Mouse (Mus musculus): ENCODE measurements around the gene Axin2. TPM values are rescaled to one million over a fixed set of nuclear protein-coding genes. Genes with fewer than 3 reads are reported as not detected.

The Axin2 gene
- polyA plus RNA-seq, 1 experiment from 2014 or later: 0.47 TPM

DNA sequence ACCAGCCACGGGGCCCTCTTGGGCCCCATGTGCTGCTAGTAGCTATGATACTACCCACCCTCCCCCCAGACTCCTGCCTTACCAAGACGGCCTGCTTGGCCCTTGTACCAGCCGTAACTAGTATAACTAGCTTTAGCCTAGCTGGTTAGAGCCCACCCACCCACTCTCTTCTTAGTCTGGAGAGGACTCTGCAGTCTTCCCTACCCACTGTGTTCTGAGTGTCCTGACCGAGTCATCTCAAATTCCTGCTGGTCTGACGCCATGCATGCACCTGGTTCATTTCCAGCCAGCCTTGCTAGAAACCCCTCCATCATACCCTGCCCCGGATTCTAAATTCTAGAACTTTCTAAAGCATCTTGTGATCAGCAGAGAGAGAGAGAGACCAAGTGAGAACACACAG, 9.6 kb downstream of the Axin2 start:
- Histone ChIP-seq H3K27me3 (ENCODE audit: insufficient read depth, low read length) (no peaks in the 10 kb centered on the region), H3K9me3 (ENCODE audit: low read length) (no peaks in the 10 kb centered on the region), H3K27ac (ENCODE audit: low read depth) (no peak overlapping the region), H3K4me1 (ENCODE audit: insufficient read depth) (peaks cover 3% of the 10 kb centered on the region; the same call in 1 of the 2 replicates), H3K9ac (replicated peaks) (no peak overlapping the region), H3K4me2 (ENCODE audit: low read depth, low read length) (no peak overlapping the region), H3K36me3 (replicated peaks; ENCODE audit: insufficient read depth, low read length) (no peaks in the 10 kb centered on the region), H3K4me3 (ENCODE audit: low read depth, low read length) (no peak overlapping the region)
- TF ChIP-seq EP300 (IDR thresholded peaks at IDR 0.05; ENCODE audit: low read depth) (no peak), CTCF (IDR thresholded peaks at IDR 0.05; ENCODE audit: low read depth) (no peak)
- 80% methylated on average over 6 of the region's 6 CpGs for WGBS (ENCODE audit: insufficient replicate concordance)
- no peak for DNase-seq
- ATAC-seq: no peak

DNA sequence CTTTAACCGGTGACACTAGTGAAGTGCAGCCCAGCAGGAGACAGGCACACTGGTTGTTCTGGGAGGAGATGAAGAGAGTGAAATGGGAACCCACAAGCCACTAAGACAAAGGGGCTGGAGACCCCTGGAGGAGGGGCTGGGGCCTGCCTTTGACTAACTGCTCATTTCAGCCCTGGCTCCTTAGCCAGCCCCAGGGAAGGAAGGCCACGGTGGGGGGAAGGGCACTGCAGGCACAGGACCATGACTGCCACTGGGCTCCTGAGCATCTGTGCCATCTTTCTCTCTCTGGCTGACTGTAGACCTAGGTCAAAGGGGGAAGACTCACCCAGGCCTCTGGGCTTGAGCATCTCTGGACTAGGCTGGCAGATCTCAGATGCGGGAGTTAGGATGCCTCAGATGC, 10.5 kb downstream of the Axin2 start:
- DNase-seq: no peak
- H3K4me1 ChIP-seq (ENCODE audit: insufficient read depth): no peaks in the 10 kb centered on the region

DNA sequence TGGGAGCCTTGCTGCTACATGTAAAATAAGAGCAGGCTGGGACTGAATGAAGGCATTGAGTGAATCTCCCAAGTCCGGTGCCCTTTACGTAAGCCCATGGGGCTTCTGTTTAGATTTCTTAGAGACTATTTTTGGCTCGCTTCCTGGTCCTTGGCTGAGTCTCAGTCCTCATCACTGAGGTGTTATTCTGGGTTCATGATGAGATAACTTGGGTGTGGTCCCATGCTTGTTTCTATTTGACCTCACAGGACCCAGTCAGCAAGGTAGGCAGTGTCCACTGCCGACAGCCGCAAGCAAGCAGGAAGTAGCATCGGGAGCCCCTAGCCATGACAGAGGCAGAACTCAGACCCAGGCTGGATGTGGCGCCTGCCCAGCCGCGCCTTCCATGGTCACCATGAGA, 13.7 kb downstream of the Axin2 start:
- H3K9me3 ChIP-seq (ENCODE audit: low read length): no peaks in the 10 kb centered on the region

More for the DNA sequence above, 10.5 kb downstream of the Axin2 start:
- Histone ChIP-seq H3K27me3 (ENCODE audit: insufficient read depth, low read length) (no peaks in the 10 kb centered on the region), H3K4me3 (ENCODE audit: low read depth, low read length) (no peak overlapping the region), H3K9me3 (ENCODE audit: low read length) (no peaks in the 10 kb centered on the region), H3K9ac (replicated peaks) (no peak overlapping the region), H3K36me3 (replicated peaks; ENCODE audit: insufficient read depth, low read length) (no peaks in the 10 kb centered on the region), H3K27ac (ENCODE audit: low read depth) (no peak overlapping the region), H3K4me2 (ENCODE audit: low read depth, low read length) (no peak overlapping the region)
- WGBS (ENCODE audit: insufficient replicate concordance): 68% methylated on average over 2 of the region's 3 CpGs
- no peak for ATAC-seq
- TF ChIP-seq CTCF (IDR thresholded peaks at IDR 0.05; ENCODE audit: low read depth) (no peak), EP300 (IDR thresholded peaks at IDR 0.05; ENCODE audit: low read depth) (no peak)

DNA sequence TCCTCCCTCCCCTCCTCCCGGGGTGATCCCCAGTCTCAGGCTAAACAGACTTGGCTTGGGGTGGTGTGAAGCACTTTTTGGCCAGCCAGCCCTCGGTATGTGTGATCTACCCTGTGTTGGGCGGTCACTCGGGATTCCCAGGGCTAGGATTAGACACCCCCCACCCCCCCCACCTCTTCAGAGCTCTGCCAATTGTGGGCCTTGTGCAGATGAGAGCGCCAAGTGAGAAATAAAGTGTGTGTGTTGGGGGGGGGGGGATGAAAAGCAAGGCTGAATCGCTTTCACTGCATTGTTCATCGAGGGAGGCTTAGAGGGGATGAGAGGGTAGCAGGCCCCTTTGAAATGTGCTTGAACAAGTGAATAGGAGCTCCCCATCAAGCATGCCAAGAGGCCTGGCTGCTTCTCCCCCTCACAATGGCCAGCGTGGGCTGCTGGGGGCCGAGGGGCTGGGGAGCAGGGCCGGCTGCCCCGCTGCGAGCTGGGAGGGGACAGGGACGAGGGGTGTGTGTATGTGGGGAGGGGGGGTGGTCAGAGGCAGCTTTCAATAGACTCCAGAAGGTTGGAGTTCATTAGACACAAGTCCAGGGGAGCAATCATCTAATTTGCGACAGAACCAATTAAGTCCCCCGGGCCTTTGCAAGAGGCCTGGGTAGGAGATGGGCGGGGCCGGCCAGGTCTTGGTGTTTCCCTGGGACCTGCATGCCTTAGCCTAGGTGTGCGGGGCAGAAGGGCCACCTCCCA, 15.1 kb downstream of the Axin2 start:
- no peak for TF ChIP-seq EP300 (IDR thresholded peaks at IDR 0.05; ENCODE audit: low read depth)
- no peak for TF ChIP-seq CTCF (IDR thresholded peaks at IDR 0.05; ENCODE audit: low read depth)
- no peaks in the 10 kb centered on the region for H3K27me3 ChIP-seq (ENCODE audit: insufficient read depth, low read length)
- H3K9ac ChIP-seq (replicated peaks): no peak overlapping the region
- 83% methylated on average over 17 of the region's 18 CpGs for WGBS (ENCODE audit: insufficient replicate concordance)
- DNase-seq: no peak
- H3K4me2 ChIP-seq (ENCODE audit: low read depth, low read length): no peak overlapping the region
- H3K4me1 ChIP-seq (ENCODE audit: insufficient read depth): no peaks in the 10 kb centered on the region
- H3K9me3 ChIP-seq (ENCODE audit: low read length): no peaks in the 10 kb centered on the region
- no peak overlapping the region for H3K27ac ChIP-seq (ENCODE audit: low read depth)
- ATAC-seq: no peak
- H3K36me3 ChIP-seq (replicated peaks; ENCODE audit: insufficient read depth, low read length): no peaks in the 10 kb centered on the region
- no peak overlapping the region for H3K4me3 ChIP-seq (ENCODE audit: low read depth, low read length)

More for the DNA sequence above, 13.7 kb downstream of the Axin2 start:
- DNase-seq (no peak), ATAC-seq (no peak)
- H3K4me1 ChIP-seq (ENCODE audit: insufficient read depth): no peaks in the 10 kb centered on the region
- H3K27me3 ChIP-seq (ENCODE audit: insufficient read depth, low read length): no peaks in the 10 kb centered on the region
- no peak overlapping the region for H3K27ac ChIP-seq (ENCODE audit: low read depth)
- no peak for TF ChIP-seq EP300 (IDR thresholded peaks at IDR 0.05; ENCODE audit: low read depth)
- no peak for TF ChIP-seq CTCF (IDR thresholded peaks at IDR 0.05; ENCODE audit: low read depth)
- H3K4me2 ChIP-seq (ENCODE audit: low read depth, low read length): no peak overlapping the region
- H3K36me3 ChIP-seq (replicated peaks; ENCODE audit: insufficient read depth, low read length): no peaks in the 10 kb centered on the region
- no peak overlapping the region for H3K4me3 ChIP-seq (ENCODE audit: low read depth, low read length)
- 83% methylated on average over 9 of the region's 9 CpGs for WGBS (ENCODE audit: insufficient replicate concordance)
- no peak overlapping the region for H3K9ac ChIP-seq (replicated peaks)

DNA sequence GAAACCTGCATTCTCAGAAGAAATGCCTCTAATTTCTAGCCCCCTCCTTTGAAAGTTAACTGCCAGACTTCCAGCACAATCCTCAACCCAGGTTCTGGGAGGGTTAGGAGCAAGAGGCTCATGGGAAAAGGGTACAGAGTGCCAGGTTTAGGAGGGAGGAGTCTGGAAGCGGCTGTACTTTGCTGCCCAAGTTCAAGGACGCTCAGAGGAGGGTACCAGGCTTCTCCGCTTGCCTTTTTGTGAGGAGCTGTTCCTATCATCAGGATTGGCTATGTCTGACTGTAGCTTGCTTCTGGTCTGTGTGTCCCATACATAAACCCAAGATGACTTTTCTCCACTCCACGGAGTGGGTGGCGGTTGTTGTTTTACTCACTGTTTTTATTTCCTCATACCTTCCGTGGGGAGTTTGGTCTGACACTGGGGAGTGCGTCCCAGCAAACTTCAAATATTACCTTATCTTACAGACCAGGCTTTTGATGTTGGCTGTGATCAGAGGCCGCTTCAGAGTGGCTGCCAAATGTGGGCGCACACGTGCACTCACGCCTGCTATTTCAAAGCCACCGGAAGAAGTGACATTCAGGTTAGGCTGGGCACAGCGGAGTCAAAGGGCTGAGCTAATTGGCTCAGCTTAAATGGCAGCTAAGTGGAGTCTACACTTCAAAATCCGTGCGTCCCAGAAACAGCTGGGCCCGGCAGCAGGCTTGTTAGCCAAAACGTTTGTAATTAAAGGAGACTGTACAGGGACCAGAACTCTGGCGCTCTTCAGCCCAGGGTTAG, 16.1 kb downstream of the Axin2 start:
- no peak for ATAC-seq
- H3K4me1 ChIP-seq (ENCODE audit: insufficient read depth): no peaks in the 10 kb centered on the region
- WGBS (ENCODE audit: insufficient replicate concordance): 58% methylated on average over 18 of the region's 18 CpGs
- H3K27me3 ChIP-seq (ENCODE audit: insufficient read depth, low read length): no peaks in the 10 kb centered on the region
- TF ChIP-seq CTCF (IDR thresholded peaks at IDR 0.05; ENCODE audit: low read depth): no peak
- TF ChIP-seq EP300 (IDR thresholded peaks at IDR 0.05; ENCODE audit: low read depth): no peak
- no peaks in the 10 kb centered on the region for H3K36me3 ChIP-seq (replicated peaks; ENCODE audit: insufficient read depth, low read length)
- H3K27ac ChIP-seq (ENCODE audit: low read depth): no peak overlapping the region
- H3K4me2 ChIP-seq (ENCODE audit: low read depth, low read length): no peak overlapping the region
- H3K4me3 ChIP-seq (ENCODE audit: low read depth, low read length): no peak overlapping the region
- no peaks in the 10 kb centered on the region for H3K9me3 ChIP-seq (ENCODE audit: low read length)
- H3K9ac ChIP-seq (replicated peaks): no peak overlapping the region
- no peak for DNase-seq

DNA sequence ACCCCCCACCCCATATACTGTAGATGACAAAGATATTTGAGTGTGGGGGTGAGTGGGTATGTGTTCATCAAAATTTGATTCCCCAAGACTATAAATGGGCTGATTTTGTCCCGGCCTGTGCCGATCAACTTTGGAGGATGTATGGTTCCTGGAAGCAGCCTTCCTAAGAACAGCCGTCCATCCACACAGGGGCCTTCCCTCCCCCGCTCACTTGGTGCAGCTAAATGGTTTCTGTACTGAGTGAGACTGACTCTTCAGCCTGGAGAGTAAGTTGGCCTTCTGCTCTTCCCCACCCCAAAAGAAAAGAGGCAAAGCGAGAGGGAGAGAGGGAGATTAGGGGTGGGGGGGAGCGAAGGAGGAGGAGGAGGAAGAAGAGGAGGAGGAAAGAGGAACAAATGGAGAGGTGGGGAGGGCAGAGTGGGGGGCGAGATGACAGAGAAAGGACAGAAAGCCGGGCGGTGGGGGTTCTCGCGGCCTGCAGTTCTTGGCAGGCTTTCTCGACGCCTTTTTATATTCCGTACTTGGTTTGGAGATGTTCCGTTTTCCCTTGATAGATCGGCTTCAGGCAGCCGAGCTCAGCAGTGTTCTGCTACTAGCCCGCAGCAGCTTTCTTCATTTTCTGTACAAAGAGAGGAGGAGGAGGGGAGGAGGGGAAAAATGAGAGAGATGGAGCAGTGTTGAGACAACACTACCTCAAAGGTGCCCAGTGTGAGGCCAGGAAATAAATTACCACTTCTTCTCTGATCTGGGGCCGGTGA, 20.7 kb downstream of the Axin2 start:
- no peak for DNase-seq
- H3K4me2 ChIP-seq (ENCODE audit: low read depth, low read length): no peak overlapping the region
- H3K4me3 ChIP-seq (ENCODE audit: low read depth, low read length): no peak overlapping the region
- no peaks in the 10 kb centered on the region for H3K9me3 ChIP-seq (ENCODE audit: low read length)
- no peaks in the 10 kb centered on the region; the same call in 1 of the 2 replicates for H3K36me3 ChIP-seq (replicated peaks; ENCODE audit: insufficient read depth, low read length)
- no peaks in the 10 kb centered on the region for H3K27me3 ChIP-seq (ENCODE audit: insufficient read depth, low read length)
- TF ChIP-seq EP300 (IDR thresholded peaks at IDR 0.05; ENCODE audit: low read depth) (no peak), CTCF (IDR thresholded peaks at IDR 0.05; ENCODE audit: low read depth) (no peak)
- H3K9ac ChIP-seq (replicated peaks): no peak overlapping the region
- WGBS (ENCODE audit: insufficient replicate concordance): 76% methylated on average over 19 of the region's 19 CpGs
- H3K4me1 ChIP-seq (ENCODE audit: insufficient read depth): no peaks in the 10 kb centered on the region
- no peak for ATAC-seq
- H3K27ac ChIP-seq (ENCODE audit: low read depth): no peak overlapping the region

Data from liver, postnatal 0 days (tissue).